Mouse (Mus musculus) myocyte (in vitro differentiated cells): ENCODE results near the gene Cep95.

Source experiments
- CEBPB ChIP-seq: IDR thresholded peaks from 2 replicates; pipeline ENCODE4 v1.6.1; 2011; ENCODE audit warnings: mild to moderate bottlenecking, moderate library complexity; ENCODE audit not compliant: poor library complexity, insufficient read depth, severe bottlenecking
- E2F4 ChIP-seq: IDR thresholded peaks from one replicate; pipeline ENCODE4 v1.6.1; 2011; ENCODE audit warnings: mild to moderate bottlenecking, control low read depth, moderate library complexity; ENCODE audit not compliant: insufficient read depth
- MAX ChIP-seq: IDR thresholded peaks from one replicate; pipeline ENCODE4 v1.6.1; 2011; ENCODE audit warnings: low read depth, mild to moderate bottlenecking, control low read depth
- MYOD1 ChIP-seq, 3 experiments: IDR thresholded peaks; one replicate each; pipeline ENCODE4 v1.6.1; 2011; ENCODE audit warnings: control low read depth in 2 of 3, low read depth in 2 of 3, mild to moderate bottlenecking in 2 of 3, moderate library complexity in 1 of 3; ENCODE audit not compliant: insufficient read length in 2 of 3, control insufficient read depth in 1 of 3
- POLR2A ChIP-seq: IDR thresholded peaks from one replicate; pipeline ENCODE4 v1.6.1; 2011; ENCODE audit warnings: low read depth, mild to moderate bottlenecking, control low read depth, moderate library complexity; ENCODE audit not compliant: insufficient read length
- TCF12 ChIP-seq: IDR thresholded peaks from one replicate; pipeline ENCODE4 v1.6.1; 2011; ENCODE audit warnings: mild to moderate bottlenecking, control low read depth; ENCODE audit not compliant: poor library complexity, insufficient read depth, severe bottlenecking
- USF1 ChIP-seq: IDR thresholded peaks from one replicate; pipeline ENCODE4 v1.6.1; 2011; ENCODE audit warnings: low read depth, mild to moderate bottlenecking, control low read depth, moderate library complexity

- TF ChIP-seq POLR2A, result no peak
- no peak for TF ChIP-seq CEBPB
- TF ChIP-seq USF1, result no peak
- no peak for TF ChIP-seq MAX
- no peak for TF ChIP-seq MYOD1 (IDR thresholded peaks at IDR 0.05; ENCODE audit: control insufficient read depth in 1 of 3, insufficient read length in 2 of 3, low read depth in 2 of 3)
- TF ChIP-seq TCF12, result no peak
- TF ChIP-seq E2F4, result no peak
Observed at GRCm38 (mm10) chr11:106851438-106851837, 62.4 kb downstream of the Cep95 start.
